Mouse (Mus musculus) left cerebral cortex, adult 8-10 months (tissue): ENCODE measurements around the gene Mat2a. TPM values are rescaled to one million over a fixed set of nuclear protein-coding genes. Genes with fewer than 3 reads are reported as not detected.

Experiments used
- DNase-seq, 2 experiments: peaks; one replicate each; pipeline ENCODE4 v3.0.0; 2022; ENCODE audit warnings: low spot score in 2 of 2
- total RNA-seq, 4 experiments: library from RNA; stranded (reverse); gene quantifications; 2 replicates each; pipeline ENCODE4 v1.2.4; 2022

The Mat2a gene
- total RNA-seq, 4 experiments from 2014 or later: 148 to 178 (median 163) TPM

- DNase-seq: no peak
Measured at GRCm38 (mm10) chr6:72415964-72416772, 23.2 kb downstream of the Mat2a start.

DNA sequence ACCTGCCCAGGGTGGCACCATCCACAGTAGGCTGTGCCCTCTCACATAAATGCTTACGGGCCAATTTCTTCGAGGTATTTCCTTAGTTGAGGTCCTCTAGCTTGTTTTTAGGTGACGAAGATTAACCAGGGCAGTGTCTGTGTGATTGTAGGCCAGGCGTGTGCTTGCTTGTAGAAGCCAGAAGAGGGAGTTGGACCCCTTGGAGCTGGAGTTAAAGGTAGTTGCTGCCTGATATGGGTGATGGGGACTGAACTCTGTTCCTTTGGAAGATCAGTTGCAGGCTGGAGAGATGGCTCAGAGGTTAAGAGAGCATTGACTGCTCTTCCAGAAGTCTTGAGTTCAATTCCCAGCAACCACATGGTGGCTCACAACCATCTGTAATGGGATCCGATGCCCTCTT is 24.2 kb downstream of the Mat2a start:
- DNase-seq: no peak

DNA sequence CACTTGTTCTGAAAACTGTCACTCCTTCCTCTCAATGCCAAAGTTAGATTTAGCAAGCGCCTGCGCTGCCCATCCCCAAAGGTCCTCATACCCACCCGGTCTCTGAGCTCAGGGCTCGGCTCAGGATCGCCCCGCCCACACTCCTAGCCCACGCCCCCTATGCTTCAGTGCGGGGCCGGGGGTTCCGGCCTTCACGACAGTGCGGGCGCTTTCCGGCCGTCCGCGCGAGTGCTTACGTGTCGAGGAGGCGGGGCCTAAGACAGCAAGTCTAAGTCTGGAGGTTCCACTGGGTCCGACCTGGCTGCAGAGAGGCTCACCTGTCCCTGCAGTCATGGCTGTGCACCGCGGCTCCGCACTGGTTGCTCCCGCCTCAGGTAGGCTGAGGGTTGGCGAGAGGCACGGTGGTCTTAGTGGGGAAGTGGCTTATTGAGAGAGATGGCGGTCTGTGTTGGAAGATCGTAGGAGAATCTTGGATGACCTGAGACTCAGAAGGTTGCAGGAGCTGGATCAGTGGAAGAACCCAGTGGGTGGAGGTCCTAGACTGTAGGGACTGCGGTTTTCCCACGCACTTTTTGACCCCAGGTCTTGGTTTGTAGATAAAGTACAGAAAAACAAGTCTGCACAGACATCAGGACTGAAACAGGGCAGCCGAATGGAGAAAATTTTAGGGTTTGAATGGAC is 25.1 kb downstream of the Mat2a start, which contains the start of gene Ggcx:
Gene Ggcx (plus strand): TSS at position 233 of the 681 bp plus-strand sequence.
- peak; percentile 85 to 90 for DNase-seq

DNA sequence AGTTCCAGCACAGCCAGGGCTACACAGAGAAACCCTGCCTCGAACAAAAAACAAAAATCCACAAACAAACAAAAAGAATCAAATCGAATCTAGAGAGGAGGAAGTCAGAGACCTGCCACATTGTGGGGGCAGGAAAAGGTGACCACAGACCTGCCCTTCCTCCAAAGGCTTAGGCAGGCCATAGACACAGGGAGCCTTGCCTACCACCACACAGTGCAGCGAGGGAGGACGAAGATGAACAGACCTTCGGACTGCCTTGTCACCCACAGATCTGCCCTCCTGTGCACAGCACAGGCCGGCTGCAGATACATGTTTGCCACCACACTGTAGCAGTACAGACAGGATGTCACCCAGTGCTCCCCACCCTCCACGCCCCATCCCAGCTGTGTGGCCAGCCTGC is 28.8 kb downstream of the Mat2a start:
- no peak for DNase-seq

- DNase-seq: no peak
Measured at GRCm38 (mm10) chr6:72410003-72410402, 29.4 kb downstream of the Mat2a start.

DNA sequence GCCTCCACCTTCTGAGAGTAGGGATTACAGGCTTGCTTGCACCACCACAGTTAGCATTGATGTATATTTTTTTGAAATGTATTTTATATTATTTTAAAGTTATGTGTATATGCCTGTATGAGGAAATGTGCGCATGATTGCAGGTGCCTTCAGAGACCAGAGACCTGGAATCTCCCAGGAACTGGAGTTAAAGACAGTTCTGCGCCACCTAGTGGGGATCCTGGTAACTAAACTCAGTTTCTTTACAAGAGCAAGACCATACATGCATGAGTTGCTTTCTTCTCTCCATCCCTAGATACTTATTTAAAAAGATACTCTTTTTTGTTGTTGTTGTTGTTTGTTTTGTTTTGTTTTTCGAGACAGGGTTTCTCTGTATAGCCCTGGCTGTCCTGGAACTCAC is 29.8 kb downstream of the Mat2a start:
- no peak for DNase-seq

GRCm38 (mm10) chr6:72407119-72407518 is 32.2 kb downstream of the Mat2a start:
- peak; percentile 62 to 72 for DNase-seq

- DNase-seq: no peak
Measured at GRCm38 (mm10) chr6:72405356-72405755, 34.0 kb downstream of the Mat2a start.

DNA sequence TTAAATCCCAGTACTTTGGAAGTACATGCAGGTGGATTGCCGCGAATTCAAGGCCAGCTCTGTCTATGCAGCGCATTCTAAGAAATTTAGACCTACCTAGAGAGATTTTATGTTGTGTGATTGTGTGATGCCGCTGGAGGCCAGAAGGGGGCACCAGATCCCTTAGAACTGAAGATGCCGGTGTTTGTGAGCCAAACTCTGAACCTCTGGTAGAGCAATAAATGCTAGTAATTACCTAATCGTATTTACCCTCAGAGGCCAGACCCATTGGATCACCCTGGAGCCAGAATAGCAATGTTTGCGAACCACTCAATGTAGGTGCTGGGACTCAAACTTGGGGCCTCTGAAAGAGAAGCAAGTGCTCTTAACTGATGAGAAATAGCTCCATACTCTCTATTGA is 37.5 kb downstream of the Mat2a start:
- peak; percentile 33 to 76 for DNase-seq

GRCm38 (mm10) chr6:72399967-72400366 is 39.4 kb downstream of the Mat2a start:
- no peak for DNase-seq

DNA sequence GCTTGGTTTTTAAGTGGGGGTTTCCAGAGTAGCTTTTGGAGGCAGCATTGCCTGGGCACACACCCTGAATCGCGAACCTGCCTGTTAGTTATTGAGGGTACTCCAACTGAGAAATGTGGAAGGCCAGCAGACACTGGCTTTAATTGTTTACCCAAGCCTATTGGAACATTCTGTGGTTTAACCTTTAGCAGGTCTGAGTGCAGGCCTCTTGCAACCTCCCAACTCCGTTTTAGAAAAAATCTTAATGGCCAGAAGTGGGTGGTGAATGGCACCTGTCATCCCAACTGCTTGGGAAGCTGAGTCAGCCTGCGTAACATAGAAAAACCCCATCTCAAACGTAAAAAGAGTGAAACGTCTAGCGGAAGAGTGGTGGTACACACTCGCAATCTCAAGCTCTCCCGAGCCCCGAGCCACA is 42.5 kb downstream of the Mat2a start:
- DNase-seq: no peak

DNA sequence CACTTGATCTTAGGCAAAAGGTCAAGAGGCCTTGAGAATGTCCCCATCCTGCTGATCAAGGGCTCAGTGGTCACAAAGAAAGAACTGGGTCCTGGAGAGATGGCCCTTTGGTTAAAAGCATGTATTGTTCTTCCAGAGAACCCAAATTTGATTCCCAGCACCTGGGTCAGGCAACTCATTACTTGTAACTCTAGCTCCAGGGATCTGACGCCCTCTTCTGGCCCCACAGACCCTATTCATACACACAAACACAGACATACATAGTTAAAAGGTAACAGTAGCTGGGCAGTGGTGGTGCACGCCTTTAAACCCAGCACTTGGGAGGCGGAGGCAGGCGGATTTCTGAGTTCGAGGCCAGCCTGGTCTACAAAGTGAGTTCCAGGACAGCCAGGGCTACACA is 47.0 kb downstream of the Mat2a start:
- DNase-seq: no peak

DNA sequence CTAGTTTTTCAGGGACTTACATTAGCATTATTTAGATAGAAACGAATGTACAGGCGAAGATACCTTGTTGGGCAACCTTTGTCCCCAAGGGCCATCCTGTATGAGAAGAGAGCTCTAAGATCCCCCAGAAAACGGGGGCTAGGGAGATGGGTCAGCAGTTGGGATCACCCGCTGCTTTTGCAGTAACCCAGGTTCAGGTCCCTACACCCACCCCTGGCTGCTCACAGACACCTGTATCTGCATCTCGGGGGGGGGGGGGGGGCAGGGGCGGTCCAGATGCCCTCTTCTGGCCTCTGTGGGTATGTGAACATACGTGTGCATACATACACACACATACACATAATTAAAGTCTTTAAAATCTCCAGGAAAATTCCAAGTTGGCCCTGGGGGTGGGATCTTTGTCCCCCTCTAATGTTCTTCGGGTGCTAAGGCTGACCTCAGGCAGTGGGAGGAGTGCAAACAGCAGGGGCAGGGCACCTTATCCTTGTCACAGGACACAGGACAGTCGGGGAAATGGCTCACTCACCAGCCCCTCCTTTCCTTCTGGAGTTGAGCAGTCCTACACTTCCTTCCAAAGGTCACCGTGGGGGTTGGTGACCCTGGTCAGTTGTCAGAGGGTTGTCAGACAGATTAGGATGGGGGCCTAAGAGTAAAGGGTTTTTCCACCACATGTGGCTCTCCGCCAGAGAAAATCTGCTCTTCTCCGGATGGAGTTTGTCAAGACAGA is 48.4 kb downstream of the Mat2a start:
- DNase-seq: no peak

DNA sequence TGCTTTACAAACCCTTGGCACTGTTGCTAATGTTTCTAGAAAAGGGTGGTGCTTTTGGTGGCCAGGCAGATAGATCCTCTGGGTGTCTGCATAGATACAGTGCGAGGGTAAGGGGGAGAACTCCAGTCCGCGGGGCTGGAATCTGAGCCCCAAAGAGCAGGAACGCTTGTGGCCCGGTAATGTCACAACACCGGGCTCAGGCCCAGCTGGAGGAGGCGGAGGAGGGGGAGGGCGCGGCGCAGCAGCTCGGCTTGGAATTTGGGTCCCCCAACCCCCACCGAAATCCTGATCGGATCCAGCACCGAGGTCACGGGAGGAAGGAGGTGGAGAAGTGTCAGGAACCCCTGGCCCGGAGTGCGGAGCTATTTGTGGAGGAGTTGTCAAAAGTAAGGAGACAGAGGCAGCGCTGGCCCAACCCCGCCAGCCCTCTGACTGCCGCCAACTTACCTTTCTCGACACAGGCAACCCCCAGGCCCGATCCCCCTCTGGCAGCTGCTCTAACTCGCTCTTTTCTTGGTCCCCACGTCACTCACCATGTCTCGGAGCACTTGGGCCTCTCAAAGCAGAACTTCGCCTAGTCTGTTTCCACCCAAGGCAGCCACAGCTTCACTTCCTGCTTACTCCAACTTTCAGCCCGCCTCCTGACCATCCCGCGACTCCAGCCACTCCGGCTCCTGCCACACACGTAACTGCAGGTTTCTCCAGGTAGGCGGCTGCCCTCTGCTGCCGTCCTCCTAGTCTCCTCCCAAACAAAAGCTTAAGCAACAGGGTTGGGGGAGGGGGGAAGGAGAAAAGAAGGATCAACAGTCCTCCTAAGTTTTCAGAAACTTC is 49.2 kb downstream of the Mat2a start, which contains the start of gene Vamp8:
Gene Vamp8 (minus strand): TSS at position 763 of the 831 bp plus-strand sequence.
- DNase-seq: peak; percentile 20 to 23

- no peak for DNase-seq
Measured at GRCm38 (mm10) chr6:72389471-72389940, 49.9 kb downstream of the Mat2a start.

GRCm38 (mm10) chr6:72388791-72389329 is 50.5 kb downstream of the Mat2a start:
- DNase-seq: no peak

- no peak for DNase-seq
Measured at GRCm38 (mm10) chr6:72388266-72388665, 51.1 kb downstream of the Mat2a start.

- DNase-seq: no peak
Measured at GRCm38 (mm10) chr6:72387816-72388215, 51.5 kb downstream of the Mat2a start.

DNA sequence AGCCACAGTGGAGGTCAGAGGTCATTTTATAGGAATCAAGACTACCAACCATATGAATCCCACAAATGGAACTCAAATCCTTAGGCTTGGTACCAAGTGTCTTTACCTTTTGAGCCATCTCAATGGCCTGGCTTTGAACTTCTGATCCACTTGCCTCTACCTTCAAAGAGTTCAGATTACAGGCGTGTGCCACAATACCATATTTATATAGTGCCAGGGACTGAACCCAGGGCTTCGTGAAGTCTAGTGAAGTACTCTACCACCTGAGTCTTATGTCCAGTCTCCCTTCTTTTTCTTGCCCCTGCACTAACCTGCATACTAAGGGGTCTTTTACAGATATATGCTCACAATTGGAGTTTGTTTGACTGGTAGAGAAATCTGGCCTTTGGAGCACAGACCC is 52.8 kb downstream of the Mat2a start:
- DNase-seq: no peak

- DNase-seq: no peak
Measured at GRCm38 (mm10) chr6:72385258-72385657, 54.1 kb downstream of the Mat2a start.

DNA sequence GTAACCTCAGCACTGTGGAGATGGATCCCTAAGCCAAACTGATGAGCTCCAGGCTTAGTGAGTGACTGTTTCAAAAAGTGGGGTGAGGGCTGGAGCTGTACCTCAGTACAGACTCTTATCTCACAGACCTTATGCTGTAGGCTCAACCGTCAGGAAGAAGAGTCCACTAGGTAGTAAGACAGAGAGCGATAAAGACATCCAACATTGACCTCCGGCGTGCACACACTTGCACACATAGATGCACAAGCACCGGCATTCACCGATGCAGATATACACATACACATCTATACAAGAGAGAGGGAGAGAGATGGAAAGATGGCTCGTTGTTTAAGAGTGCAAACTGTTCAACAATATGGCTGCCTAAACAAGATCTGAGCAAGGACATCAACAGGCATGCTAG is 55.4 kb downstream of the Mat2a start:
- DNase-seq: no peak
